Mouse (Mus musculus) neural tube, embryonic 14.5 days (tissue): ENCODE results near the gene Ttll2. TPM values are rescaled to one million over a fixed set of nuclear protein-coding genes. Genes with fewer than 3 reads are reported as not detected.
"Not testable (repeated sequence)": the region's sequence is repeated elsewhere in the genome, so short reads cannot be mapped to it uniquely, and the experiment has no call there.

Source experiments
- ATAC-seq: fragments of 200-750 bp; cut with Nextera tagmentation; 2 replicates; pipeline ENCODE4 v1.8.0; 2017; ENCODE audit warnings: low read depth, mild to moderate bottlenecking, moderate TSS enrichment, moderate library complexity
- H3K27ac ChIP-seq: fragments of 300-500 bp; sonication (generic); 2 replicates; pipeline ENCODE4 v1.5.1; 2014; ENCODE audit warnings: low read depth, mild to moderate bottlenecking, control low read depth, low read length, moderate library complexity, mixed read lengths
- H3K27me3 ChIP-seq: fragments of 300-500 bp; sonication (generic); 2 replicates; pipeline ENCODE4 v1.6.1; 2014; ENCODE audit warnings: low read length; ENCODE audit not compliant: control insufficient read depth, insufficient read depth
- H3K36me3 ChIP-seq: fragments of 300-500 bp; sonication (generic); 2 replicates; pipeline ENCODE4 v1.6.1; 2014; ENCODE audit warnings: low read length, mixed read lengths; ENCODE audit not compliant: control insufficient read depth, insufficient read depth
- H3K4me1 ChIP-seq: fragments of 300-500 bp; sonication (generic); 2 replicates; pipeline ENCODE4 v1.6.1; 2014; ENCODE audit warnings: low read length; ENCODE audit not compliant: control insufficient read depth, insufficient read depth
- H3K4me2 ChIP-seq: fragments of 300-500 bp; sonication (generic); 2 replicates; pipeline ENCODE4 v1.6.1; 2014; ENCODE audit warnings: mild to moderate bottlenecking, low read depth, low read length, control low read depth
- H3K4me3 ChIP-seq: fragments of 300-500 bp; sonication (generic); 2 replicates; pipeline ENCODE4 v1.5.1; 2014; ENCODE audit warnings: low read depth, low read length, control low read depth, mixed read lengths
- H3K9ac ChIP-seq: fragments of 300-500 bp; sonication (generic); replicated peaks from 2 replicates; pipeline ENCODE4 v1.6.1; 2014; ENCODE audit warnings: low read depth, mild to moderate bottlenecking, control low read depth, low read length, mixed read lengths
- H3K9me3 ChIP-seq: fragments of 300-500 bp; sonication (generic); 2 replicates; pipeline ENCODE4 v1.6.1; 2016; ENCODE audit warnings: low read length; ENCODE audit not compliant: control insufficient read depth
- WGBS: fragments of 180-500 bp; shearing (Covaris S2); extraction: QIAGEN DNeasy Blood & Tissue Kit; methylation state at CpG from one replicate; pipeline ENCODE4 v1.1.7; 2014; 5-methylcytosine and 5-hydroxymethylcytosine counted together
- polyA plus RNA-seq: library from polyadenylated mRNA; unstranded; fragments of >200 nt; fragmentation: Nextera tagmentation; extraction: Ambion mirVana; gene quantifications from 2 replicates; pipeline ENCODE4 v1.2.1, GENCODE M21; 2014

The Ttll2 gene
- polyA plus RNA-seq, 1 experiment from 2014 or later = not detected

DNA sequence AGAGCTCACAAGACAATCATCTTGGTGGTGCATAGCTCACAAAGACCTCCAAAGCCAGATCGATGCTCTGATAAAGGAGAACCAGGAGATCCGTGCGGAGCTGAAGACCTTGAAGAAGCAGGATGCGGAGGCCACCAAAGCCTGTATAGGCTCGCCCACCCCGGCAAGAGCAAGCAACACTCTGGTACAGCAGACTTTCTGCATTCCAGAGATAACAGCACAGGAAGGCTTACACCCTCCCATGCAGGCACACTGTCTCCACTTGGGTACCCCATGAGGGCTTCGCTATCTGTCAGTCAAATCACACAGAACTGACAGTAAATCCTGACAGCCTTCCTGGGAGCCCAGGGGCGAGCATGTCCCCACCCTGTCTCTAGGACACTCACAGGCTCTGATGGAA, 26.1 kb downstream of the Ttll2 start:
- H3K36me3 ChIP-seq, H3K9me3 ChIP-seq, H3K4me2 ChIP-seq, H3K9ac ChIP-seq, ATAC-seq, H3K4me3 ChIP-seq, H3K27me3 ChIP-seq, H3K27ac ChIP-seq, H3K4me1 ChIP-seq: not testable (repeated sequence)
- 75% methylated on average over 2 of the region's 8 CpGs for WGBS

GRCm38 (mm10) chr17:7324346-7324745, 28.1 kb downstream of the Ttll2 start, which contains the start of gene Tcp10a:
Gene Tcp10a (plus strand): TSS chr17:7324646.
- 96% methylated on average over 3 of the region's 5 CpGs for WGBS
- not testable (repeated sequence) for ATAC-seq

DNA sequence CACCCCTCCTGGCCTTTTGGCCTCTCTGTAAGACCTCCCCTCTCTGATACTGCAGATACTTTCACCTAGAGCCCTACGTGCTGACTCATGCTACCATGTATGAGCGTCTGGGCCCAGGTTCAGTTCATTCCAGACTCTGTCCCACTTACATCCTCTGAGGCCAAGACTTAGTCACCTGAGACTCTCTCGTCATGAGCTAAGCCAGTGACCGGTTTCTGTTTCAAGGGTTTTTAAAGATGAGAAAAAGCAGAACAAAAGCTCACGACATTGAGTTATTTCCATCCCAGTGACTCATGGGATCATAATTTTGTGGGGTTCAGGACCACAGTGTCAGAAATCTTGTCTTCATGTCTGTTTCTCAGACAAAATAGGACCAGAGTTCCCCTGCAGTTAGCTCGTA, 32.7 kb downstream of the Ttll2 start:
- not testable (repeated sequence) for H3K4me1 ChIP-seq, H3K9ac ChIP-seq, H3K27ac ChIP-seq, H3K27me3 ChIP-seq, H3K4me2 ChIP-seq, ATAC-seq, H3K36me3 ChIP-seq, H3K4me3 ChIP-seq, H3K9me3 ChIP-seq
- WGBS = 90% methylated on average over 6 of the region's 6 CpGs

More at GRCm38 (mm10) chr17:7324346-7324745, 28.1 kb downstream of the Ttll2 start, which contains the start of gene Tcp10a:
- H3K27me3 ChIP-seq, H3K4me1 ChIP-seq, H3K9ac ChIP-seq, H3K9me3 ChIP-seq, H3K36me3 ChIP-seq, H3K4me2 ChIP-seq, H3K27ac ChIP-seq, H3K4me3 ChIP-seq: not testable (repeated sequence)

- ATAC-seq, H3K4me2 ChIP-seq, H3K4me3 ChIP-seq, H3K9ac ChIP-seq, H3K27me3 ChIP-seq, H3K4me1 ChIP-seq, H3K27ac ChIP-seq, H3K36me3 ChIP-seq, H3K9me3 ChIP-seq: not testable (repeated sequence)
- 83% methylated on average over 6 of the region's 8 CpGs for WGBS
Measured at GRCm38 (mm10) chr17:7315693-7316382, 36.7 kb downstream of the Ttll2 start.

DNA sequence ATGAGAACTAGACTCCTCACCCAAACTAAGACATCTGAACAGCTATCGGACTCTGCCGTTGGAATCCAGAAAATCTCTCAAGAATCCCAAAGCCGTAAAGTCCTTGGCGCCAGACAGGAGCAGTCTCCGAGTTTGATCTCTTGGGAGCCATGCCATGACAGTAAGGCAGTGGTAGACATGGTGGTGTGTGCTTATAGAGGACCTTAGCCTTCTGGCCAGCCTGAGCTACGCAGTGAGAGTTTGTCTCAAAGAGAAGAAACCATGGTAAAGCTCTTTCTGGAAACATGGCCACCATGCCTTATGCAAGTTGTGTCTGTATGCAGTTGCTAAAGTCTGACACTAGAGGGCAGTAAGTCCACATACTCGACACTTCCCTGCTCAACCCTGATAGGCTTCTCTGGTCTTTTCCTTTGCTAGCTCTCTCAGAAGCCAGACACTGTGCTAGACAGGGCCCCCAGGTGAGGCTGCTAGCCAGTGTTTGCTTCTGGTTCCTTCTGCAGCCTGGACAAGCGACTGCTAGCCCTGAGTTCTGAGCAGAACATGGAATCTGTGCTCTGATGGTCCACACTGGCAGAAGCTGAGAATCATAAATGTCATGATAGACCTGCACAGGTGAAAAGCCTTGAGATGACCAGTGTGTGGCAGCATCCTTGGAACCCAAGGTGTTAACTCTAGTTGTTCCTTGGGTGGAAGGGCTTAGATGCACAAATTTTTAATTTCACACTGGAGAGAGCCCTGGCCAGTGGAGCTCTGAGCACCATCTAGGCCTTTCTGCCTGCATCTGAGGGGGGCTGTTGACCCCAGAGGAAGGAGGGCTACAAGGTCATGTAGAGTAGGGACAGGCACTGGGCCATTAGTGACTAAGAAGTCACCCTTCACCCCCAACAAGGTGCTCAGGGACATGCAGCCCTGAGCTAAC, 46.0 kb downstream of the Ttll2 start:
- H3K4me1 ChIP-seq, H3K36me3 ChIP-seq, H3K27me3 ChIP-seq, H3K4me3 ChIP-seq, H3K9ac ChIP-seq, H3K4me2 ChIP-seq, H3K9me3 ChIP-seq, H3K27ac ChIP-seq: not testable (repeated sequence)
- ATAC-seq = peak; percentile 94
- 65% methylated on average over 8 of the region's 8 CpGs for WGBS

Other genes starting within 250 kb of the Ttll2 start
- 20.7 and 27.8 TPM in 2 replicates for gene Rps6ka2, start 182.6 kb downstream of the Ttll2 start, polyA plus RNA-seq
- gene Tcp10a, start 28.1 kb downstream of the Ttll2 start, polyA plus RNA-seq = 0.18 TPM in 1 of 2 replicates, not detected in the other
- not detected in 2 replicates for gene Gm49630, start 19.3 kb upstream of the Ttll2 start, polyA plus RNA-seq
- not detected in 2 replicates for gene Unc93a2, start 32.8 kb upstream of the Ttll2 start, polyA plus RNA-seq